Mouse (Mus musculus) neural tube, embryonic 12.5 days (tissue): ENCODE measurements at regions not wholly inside any gene's neighbourhood (a gene's known extent, or its start where the extent isn't known, plus 50 kb on each side); places are given as distances from the start of the nearest gene placed in this dataset.

Experiments used
- ATAC-seq: fragments of 200-750 bp; cut with Nextera tagmentation; 2 replicates; pipeline ENCODE4 v1.8.0; 2017; ENCODE audit warnings: low read depth, mild to moderate bottlenecking, moderate TSS enrichment, moderate library complexity; ENCODE audit not compliant: low FRiP score
- H3K27ac ChIP-seq: fragments of 300-500 bp; sonication (generic); 2 replicates; pipeline ENCODE4 v1.5.1; 2016
- H3K27me3 ChIP-seq: fragments of 300-500 bp; sonication (generic); replicated peaks from 2 replicates; pipeline ENCODE4 v1.6.1; 2016; ENCODE audit warnings: mild to moderate bottlenecking
- H3K36me3 ChIP-seq: fragments of 300-500 bp; sonication (generic); 2 replicates; pipeline ENCODE4 v1.6.1; 2016; ENCODE audit warnings: mild to moderate bottlenecking
- H3K4me1 ChIP-seq: fragments of 300-500 bp; sonication (generic); 2 replicates; pipeline ENCODE4 v1.6.1; 2016
- H3K4me2 ChIP-seq: fragments of 300-500 bp; sonication (generic); replicated peaks from 2 replicates; pipeline ENCODE4 v1.6.1; 2016; ENCODE audit warnings: mild to moderate bottlenecking
- H3K4me3 ChIP-seq: fragments of 300-500 bp; sonication (generic); 2 replicates; pipeline ENCODE4 v1.5.1; 2016
- H3K9ac ChIP-seq: fragments of 300-500 bp; sonication (generic); 2 replicates; pipeline ENCODE4 v1.6.1; 2016; ENCODE audit warnings: mild to moderate bottlenecking
- H3K9me3 ChIP-seq: fragments of 300-500 bp; sonication (generic); 2 replicates; pipeline ENCODE4 v1.6.1; 2016; ENCODE audit warnings: mild to moderate bottlenecking
- WGBS: fragments of 180-500 bp; shearing (Covaris S2); methylation state at CpG from one replicate; pipeline ENCODE4 v1.1.7; 2016; 5-methylcytosine and 5-hydroxymethylcytosine counted together

GRCm38 (mm10) chr17:72782775-72783174, 53.5 kb upstream of the Ypel5 start:
- Histone ChIP-seq H3K27ac (no peak overlapping the region), H3K4me3 (no peak overlapping the region), H3K9ac (no peak overlapping the region), H3K4me1 (no peaks in the 10 kb centered on the region), H3K9me3 (no peaks in the 10 kb centered on the region), H3K27me3 (no peaks in the 10 kb centered on the region), H3K36me3 (no peaks in the 10 kb centered on the region), H3K4me2 (no peak overlapping the region)
- ATAC-seq = no peak
- WGBS = 76% methylated on average over 7 of the region's 7 CpGs

DNA sequence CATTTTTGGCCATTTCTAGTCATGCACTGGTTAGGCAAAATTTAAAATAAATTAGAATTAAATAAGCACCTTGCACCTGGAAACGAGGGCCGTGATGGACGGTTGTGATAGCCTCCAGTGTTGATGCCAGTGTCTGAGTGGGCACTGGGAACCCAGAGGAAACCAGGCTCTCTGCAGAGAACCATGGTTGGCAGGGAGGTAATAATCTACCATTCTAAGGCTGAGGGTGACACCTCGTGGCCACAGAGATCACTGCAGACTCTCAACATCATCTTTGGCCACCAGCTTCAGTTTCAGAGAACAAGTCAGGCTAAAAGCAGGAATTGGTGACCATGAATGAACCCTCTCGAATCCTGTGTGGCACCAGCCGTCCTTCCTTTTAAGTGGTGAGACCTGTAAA, 54.5 kb upstream of the Ypel5 start:
- 0 out of 2 replicates have a peak, but pooled peaks have one; percentile 50 for ATAC-seq
- Histone ChIP-seq H3K4me1 (no peaks in the 10 kb centered on the region), H3K9ac (no peak overlapping the region), H3K27ac (no peak overlapping the region), H3K27me3 (no peaks in the 10 kb centered on the region), H3K36me3 (no peaks in the 10 kb centered on the region), H3K9me3 (no peaks in the 10 kb centered on the region), H3K4me2 (no peak overlapping the region), H3K4me3 (no peak overlapping the region)
- WGBS = 31% methylated on average over 6 of the region's 6 CpGs

DNA sequence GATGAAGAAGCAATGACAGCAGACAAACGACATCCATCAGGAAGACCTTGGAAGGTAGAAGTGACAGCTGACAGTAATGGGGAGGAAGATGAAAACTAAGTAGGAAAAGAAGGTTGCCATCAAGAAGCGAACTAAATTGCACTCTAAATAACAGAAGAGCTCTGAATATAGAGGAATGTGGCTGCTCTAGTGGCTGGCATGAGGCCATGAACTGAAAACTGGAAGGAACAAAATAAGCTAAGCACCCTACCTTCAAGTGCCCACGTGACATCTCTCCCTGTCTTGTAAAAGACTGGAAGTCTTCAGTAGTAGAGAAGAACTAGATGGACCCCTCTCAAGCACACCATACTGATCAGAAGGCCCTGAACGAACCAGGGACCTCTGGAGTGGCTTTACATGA, 68.0 kb upstream of the Ypel5 start:
- no peaks in the 10 kb centered on the region for H3K36me3 ChIP-seq
- H3K4me2 ChIP-seq = no peak overlapping the region
- WGBS = 72% methylated on average over 4 of the region's 4 CpGs
- no peak overlapping the region for H3K4me3 ChIP-seq
- ATAC-seq = no peak
- no peak overlapping the region for H3K9ac ChIP-seq
- no peak overlapping the region for H3K27ac ChIP-seq
- H3K9me3 ChIP-seq = no peaks in the 10 kb centered on the region
- no peaks in the 10 kb centered on the region for H3K4me1 ChIP-seq
- no peaks in the 10 kb centered on the region for H3K27me3 ChIP-seq

DNA sequence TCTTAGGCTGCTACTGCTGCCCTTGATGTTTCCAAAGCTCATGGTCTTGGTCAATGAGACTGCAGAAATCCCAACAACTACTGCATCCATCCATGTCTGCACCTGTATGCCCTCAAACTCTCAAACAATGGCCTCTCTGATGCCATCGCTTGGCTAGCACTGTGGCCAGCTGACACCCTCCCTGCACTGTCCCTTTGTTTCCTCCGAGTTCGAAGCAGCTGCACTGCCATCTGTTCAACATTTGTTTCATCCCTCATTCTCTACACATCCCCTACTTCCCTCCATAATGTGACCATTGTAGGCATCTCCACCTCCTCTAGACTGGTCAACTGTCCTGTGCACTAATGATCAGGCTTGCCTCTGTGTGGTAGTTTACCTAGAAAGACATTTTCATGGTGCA, 75.3 kb upstream of the Ypel5 start:
- H3K27ac ChIP-seq = no peak overlapping the region
- no peak overlapping the region for H3K4me3 ChIP-seq
- H3K27me3 ChIP-seq = no peaks in the 10 kb centered on the region
- H3K4me1 ChIP-seq = no peaks in the 10 kb centered on the region
- H3K9ac ChIP-seq = no peak overlapping the region
- 58% methylated on average over 3 of the region's 3 CpGs for WGBS
- H3K4me2 ChIP-seq = no peak overlapping the region
- ATAC-seq = no peak
- no peaks in the 10 kb centered on the region for H3K9me3 ChIP-seq
- H3K36me3 ChIP-seq = no peaks in the 10 kb centered on the region

DNA sequence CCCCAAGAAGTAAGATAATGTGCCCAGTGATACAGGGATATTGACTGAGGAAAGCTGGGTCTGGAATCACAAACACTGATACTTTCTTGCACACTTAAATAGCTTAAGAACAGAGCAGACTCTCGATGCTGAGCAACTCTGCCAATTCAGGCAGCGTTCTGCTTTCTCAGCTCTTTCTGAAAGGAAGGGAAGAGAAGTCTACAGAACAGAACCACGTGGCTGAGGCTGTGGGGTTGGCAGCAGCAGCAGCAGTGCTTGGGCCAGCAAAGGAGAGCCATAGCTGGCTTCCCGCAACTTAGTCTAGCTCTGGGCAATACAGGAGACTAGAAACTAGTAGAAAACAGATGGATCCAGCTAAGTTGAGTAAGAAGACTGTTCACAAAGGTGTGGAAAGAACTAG, 89.8 kb upstream of the Ypel5 start:
- no peaks in the 10 kb centered on the region for H3K36me3 ChIP-seq
- H3K4me2 ChIP-seq = no peak overlapping the region
- no peaks in the 10 kb centered on the region for H3K9me3 ChIP-seq
- no peak for ATAC-seq
- 77% methylated on average over 4 of the region's 4 CpGs for WGBS
- H3K27me3 ChIP-seq = no peaks in the 10 kb centered on the region
- no peaks in the 10 kb centered on the region for H3K4me1 ChIP-seq
- H3K4me3 ChIP-seq = no peak overlapping the region
- no peak overlapping the region for H3K9ac ChIP-seq
- H3K27ac ChIP-seq = no peak overlapping the region

DNA sequence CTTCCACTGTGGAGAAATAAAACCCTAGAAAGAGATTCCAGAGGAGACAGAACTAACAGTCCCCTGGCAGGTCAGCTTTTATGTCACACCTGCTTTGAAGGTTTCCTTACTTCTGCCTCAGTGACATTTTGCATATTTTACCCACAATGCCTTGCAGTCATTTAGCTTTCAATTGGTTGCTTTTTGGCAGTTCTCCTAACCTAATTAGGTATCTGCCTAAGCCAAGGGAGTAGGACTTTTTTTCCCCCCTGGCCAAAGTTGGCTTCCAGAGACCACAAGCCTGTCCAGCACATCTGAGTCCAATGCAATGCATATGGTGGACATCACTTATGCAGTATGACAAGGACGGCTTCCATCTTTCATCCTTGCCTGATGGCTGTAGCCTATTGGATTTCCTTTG, 103.2 kb upstream of the Ypel5 start:
- 93% methylated on average over 1 of the region's 1 CpGs for WGBS
- no peak overlapping the region for H3K4me3 ChIP-seq
- H3K36me3 ChIP-seq = no peaks in the 10 kb centered on the region
- no peaks in the 10 kb centered on the region for H3K4me1 ChIP-seq
- H3K27me3 ChIP-seq = no peaks in the 10 kb centered on the region
- ATAC-seq = no peak
- H3K9ac ChIP-seq = no peak overlapping the region
- H3K4me2 ChIP-seq = no peak overlapping the region
- no peaks in the 10 kb centered on the region for H3K9me3 ChIP-seq
- H3K27ac ChIP-seq = no peak overlapping the region

GRCm38 (mm10) chr17:72731691-72732090, 104.6 kb upstream of the Ypel5 start:
- 91% methylated on average over 6 of the region's 6 CpGs for WGBS
- Histone ChIP-seq H3K4me1 (no peaks in the 10 kb centered on the region), H3K27me3 (no peaks in the 10 kb centered on the region), H3K9ac (no peak overlapping the region), H3K4me3 (no peak overlapping the region), H3K27ac (no peak overlapping the region), H3K36me3 (no peaks in the 10 kb centered on the region), H3K4me2 (no peak overlapping the region), H3K9me3 (no peaks in the 10 kb centered on the region)
- no peak for ATAC-seq

- ATAC-seq = no peak
- no peak overlapping the region for H3K27ac ChIP-seq
- H3K4me3 ChIP-seq = no peak overlapping the region
- 73% methylated on average over 5 of the region's 5 CpGs for WGBS
- no peaks in the 10 kb centered on the region for H3K4me1 ChIP-seq
- H3K27me3 ChIP-seq = no peaks in the 10 kb centered on the region
- H3K9ac ChIP-seq = no peak overlapping the region
- H3K36me3 ChIP-seq = no peaks in the 10 kb centered on the region
- no peaks in the 10 kb centered on the region for H3K9me3 ChIP-seq
- no peak overlapping the region for H3K4me2 ChIP-seq
Measured at GRCm38 (mm10) chr17:72731175-72731574, 105.1 kb upstream of the Ypel5 start.

- no peak overlapping the region for H3K4me2 ChIP-seq
- no peaks in the 10 kb centered on the region for H3K27me3 ChIP-seq
- peak; percentile 41; the same call in 1 of the 2 replicates for ATAC-seq
- 57% methylated on average over 7 of the region's 7 CpGs for WGBS
- H3K9me3 ChIP-seq = no peaks in the 10 kb centered on the region
- no peak overlapping the region for H3K4me3 ChIP-seq
- H3K36me3 ChIP-seq = no peaks in the 10 kb centered on the region
- H3K27ac ChIP-seq = no peak overlapping the region
- no peaks in the 10 kb centered on the region for H3K4me1 ChIP-seq
- H3K9ac ChIP-seq = no peak overlapping the region
Measured at GRCm38 (mm10) chr17:72720753-72721152, 115.5 kb upstream of the Ypel5 start.

- H3K9me3 ChIP-seq = no peaks in the 10 kb centered on the region
- no peak overlapping the region for H3K27ac ChIP-seq
- no peaks in the 10 kb centered on the region for H3K36me3 ChIP-seq
- no peak overlapping the region for H3K4me3 ChIP-seq
- no peak overlapping the region for H3K9ac ChIP-seq
- H3K4me2 ChIP-seq = no peak overlapping the region
- ATAC-seq = no peak
- H3K4me1 ChIP-seq = no peaks in the 10 kb centered on the region
- H3K27me3 ChIP-seq = no peaks in the 10 kb centered on the region
- 63% methylated on average over 4 of the region's 4 CpGs for WGBS
Measured at GRCm38 (mm10) chr17:72719618-72720017, 115.2 kb upstream of the Alk start.

DNA sequence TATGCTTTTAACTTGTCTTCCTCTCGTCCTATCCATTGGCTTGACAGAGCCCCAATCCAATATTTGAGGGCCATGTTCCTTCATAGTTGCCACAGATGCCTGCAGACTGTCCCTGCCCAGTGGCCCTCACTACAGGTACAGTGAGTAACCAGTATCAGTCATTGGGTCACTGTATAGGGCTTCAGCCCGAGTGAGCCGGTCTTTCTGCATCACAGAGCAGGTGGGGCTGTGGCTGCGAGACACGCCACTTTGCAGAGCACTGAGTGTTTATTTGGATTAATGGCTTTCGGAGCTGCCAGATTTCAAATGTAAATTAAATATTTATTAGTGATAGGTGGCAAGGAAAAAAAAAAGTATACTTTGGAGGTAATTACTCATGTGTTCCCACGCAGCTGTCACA, 87.2 kb upstream of the Alk start:
- H3K36me3 ChIP-seq = no peaks in the 10 kb centered on the region
- H3K4me3 ChIP-seq = no peak overlapping the region
- no peak overlapping the region for H3K27ac ChIP-seq
- H3K9me3 ChIP-seq = no peaks in the 10 kb centered on the region
- H3K4me1 ChIP-seq = no peaks in the 10 kb centered on the region
- no peak overlapping the region for H3K9ac ChIP-seq
- no peak for ATAC-seq
- no peak overlapping the region for H3K4me2 ChIP-seq
- WGBS = 83% methylated on average over 7 of the region's 7 CpGs
- no peaks in the 10 kb centered on the region for H3K27me3 ChIP-seq

GRCm38 (mm10) chr17:72689606-72690005, 85.2 kb upstream of the Alk start:
- no peak overlapping the region for H3K4me3 ChIP-seq
- H3K9me3 ChIP-seq = no peaks in the 10 kb centered on the region
- H3K27ac ChIP-seq = no peak overlapping the region
- H3K4me2 ChIP-seq = no peak overlapping the region
- ATAC-seq = no peak
- no peaks in the 10 kb centered on the region for H3K36me3 ChIP-seq
- no peaks in the 10 kb centered on the region for H3K27me3 ChIP-seq
- H3K9ac ChIP-seq = no peak overlapping the region
- WGBS = 88% methylated on average over 10 of the region's 10 CpGs
- H3K4me1 ChIP-seq = no peaks in the 10 kb centered on the region

GRCm38 (mm10) chr17:72688800-72689199, 84.4 kb upstream of the Alk start:
- no peaks in the 10 kb centered on the region for H3K9me3 ChIP-seq
- H3K36me3 ChIP-seq = no peaks in the 10 kb centered on the region
- H3K4me3 ChIP-seq = no peak overlapping the region
- no peak overlapping the region for H3K9ac ChIP-seq
- H3K4me1 ChIP-seq = no peaks in the 10 kb centered on the region
- no peak overlapping the region for H3K27ac ChIP-seq
- no peak overlapping the region for H3K4me2 ChIP-seq
- no peak for ATAC-seq
- H3K27me3 ChIP-seq = no peaks in the 10 kb centered on the region
- 89% methylated on average over 8 of the region's 8 CpGs for WGBS

GRCm38 (mm10) chr17:72674658-72675057, 70.2 kb upstream of the Alk start:
- no peak overlapping the region for H3K4me3 ChIP-seq
- no peak for ATAC-seq
- H3K9ac ChIP-seq = no peak overlapping the region
- no peak overlapping the region for H3K27ac ChIP-seq
- H3K9me3 ChIP-seq = no peaks in the 10 kb centered on the region
- H3K27me3 ChIP-seq = no peaks in the 10 kb centered on the region
- no peaks in the 10 kb centered on the region for H3K36me3 ChIP-seq
- H3K4me1 ChIP-seq = no peaks in the 10 kb centered on the region
- 81% methylated on average over 4 of the region's 4 CpGs for WGBS
- H3K4me2 ChIP-seq = no peak overlapping the region
